29 mouse cellular contexts compared by ENCODE assay signal in the genomic region with DNA sequence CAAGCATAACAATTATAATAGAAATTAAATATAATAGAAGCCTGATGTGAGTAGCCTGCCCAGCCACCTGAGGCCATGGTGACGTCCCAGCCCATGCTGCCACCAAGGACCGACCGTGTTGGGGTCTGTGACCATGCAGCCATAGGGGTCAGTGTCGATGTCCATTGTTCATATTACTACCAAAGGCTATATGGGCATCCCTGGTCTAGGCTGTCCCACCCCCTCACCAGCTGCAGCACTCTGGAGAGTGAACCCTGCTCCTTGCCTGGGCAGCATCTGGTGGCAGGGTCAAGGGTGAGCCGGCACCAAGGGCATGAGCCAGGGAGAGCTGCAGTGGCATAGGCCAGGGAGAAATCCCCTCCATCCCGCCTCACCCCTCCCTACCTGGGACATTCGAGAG. TPM values are rescaled to one million over a fixed set of nuclear protein-coding genes. Genes with fewer than 3 reads are reported as not detected.
DNase-seq lines count a peak whose midpoint lies in the region; ATAC-seq lines count a peak whose summit lies in the region.
"Had no signal": no experiment of that assay in that cellular context is flagged by ENCODE, and none has a peak within 500 bp of the region (broad histone marks: within the 10 kb centered on the region; RNA-seq: fewer than 3 reads in every experiment).

No protein-coding gene starts in this region.

- H3K36me3 ChIP-seq in hindbrain, embryonic 12.5 days: no peaks in the 10 kb centered on the region
- H3K36me3 ChIP-seq in hindbrain, embryonic 16.5 days (ENCODE audit: control insufficient read depth, insufficient read depth, low read length): no peaks in the 10 kb centered on the region
- no peaks in the 10 kb centered on the region for H3K36me3 ChIP-seq in limb, embryonic 12.5 days
- H3K36me3 ChIP-seq in limb, embryonic 10.5 days: no peaks in the 10 kb centered on the region
- H3K36me3 ChIP-seq in midbrain, embryonic 13.5 days: no peaks in the 10 kb centered on the region
- H3K36me3 ChIP-seq in midbrain, embryonic 10.5 days: no peaks in the 10 kb centered on the region
- H3K36me3 ChIP-seq: embryonic facial prominence, embryonic 13.5 days; forebrain, embryonic 12.5 days; heart, embryonic 15.5 days; intestine, embryonic 15.5 days; kidney, embryonic 15.5 days; liver, embryonic 15.5 days; lung, embryonic 15.5 days; neural tube, embryonic 13.5 days had no signal

- H3K27me3 ChIP-seq in hindbrain, embryonic 12.5 days: no peaks in the 10 kb centered on the region
- no peaks in the 10 kb centered on the region for H3K27me3 ChIP-seq in hindbrain, embryonic 16.5 days (replicated peaks; ENCODE audit: control insufficient read depth, insufficient read depth, low read length)
- no peaks in the 10 kb centered on the region for H3K27me3 ChIP-seq in limb, embryonic 12.5 days
- no peaks in the 10 kb centered on the region for H3K27me3 ChIP-seq in limb, embryonic 10.5 days (ENCODE audit: low read depth, poor library complexity, severe bottlenecking)
- H3K27me3 ChIP-seq in midbrain, embryonic 13.5 days: no peaks in the 10 kb centered on the region
- H3K27me3 ChIP-seq in midbrain, embryonic 10.5 days (ENCODE audit: low read depth, poor library complexity, severe bottlenecking): no peaks in the 10 kb centered on the region
- H3K27me3 ChIP-seq: embryonic facial prominence, embryonic 13.5 days; forebrain, embryonic 12.5 days; heart, embryonic 15.5 days; intestine, embryonic 15.5 days; kidney, embryonic 15.5 days; liver, embryonic 15.5 days; lung, embryonic 15.5 days; neural tube, embryonic 13.5 days had no signal

- ATAC-seq in hindbrain, embryonic 12.5 days (ENCODE audit: low FRiP score): peak; percentile 29; the same call in 1 of the 2 replicates
- no peak for ATAC-seq in hindbrain, embryonic 16.5 days
- ATAC-seq in limb, embryonic 12.5 days (ENCODE audit: insufficient number of reproducible peaks, insufficient read depth, low FRiP score, low TSS enrichment, low read depth): peak; percentile 59; the same call in 1 of the 2 replicates
- ATAC-seq in midbrain, embryonic 13.5 days: peak; percentile 68
- ATAC-seq: CD4-positive, CD25-positive, alpha-beta regulatory T cell, adult 4 months; intestine, embryonic 15.5 days had no signal

- H3K4me3 ChIP-seq in hindbrain, embryonic 12.5 days: no peak overlapping the region
- no peak overlapping the region for H3K4me3 ChIP-seq in hindbrain, embryonic 16.5 days (ENCODE audit: low read length)
- H3K4me3 ChIP-seq in limb, embryonic 12.5 days (replicated peaks): no peak overlapping the region
- no peak overlapping the region for H3K4me3 ChIP-seq in limb, embryonic 10.5 days
- no peak overlapping the region for H3K4me3 ChIP-seq in midbrain, embryonic 13.5 days (replicated peaks)
- no peak overlapping the region for H3K4me3 ChIP-seq in midbrain, embryonic 10.5 days
- H3K4me3 ChIP-seq: embryonic facial prominence, embryonic 13.5 days; erythroblast, embryonic 14.5 days; forebrain, embryonic 12.5 days; heart, embryonic 15.5 days; intestine, embryonic 15.5 days; kidney, embryonic 15.5 days; layer of hippocampus, adult 2 months; left cerebral cortex, adult 2 months; liver, embryonic 15.5 days; lung, embryonic 15.5 days; neural tube, embryonic 13.5 days had no signal

- 86% methylated on average over 7 of the region's 7 CpGs for WGBS in hindbrain, embryonic 12.5 days
- WGBS in hindbrain, embryonic 16.5 days: 86% methylated on average over 7 of the region's 7 CpGs
- 84% methylated on average over 7 of the region's 7 CpGs for WGBS in limb, embryonic 12.5 days
- WGBS in limb, embryonic 10.5 days: 90% methylated on average over 7 of the region's 7 CpGs
- 93% methylated on average over 7 of the region's 7 CpGs for WGBS in midbrain, embryonic 13.5 days
- 88% methylated on average over 7 of the region's 7 CpGs for WGBS in midbrain, embryonic 10.5 days

- H3K4me2 ChIP-seq in hindbrain, embryonic 12.5 days (replicated peaks): no peak overlapping the region
- H3K4me2 ChIP-seq in hindbrain, embryonic 16.5 days (ENCODE audit: low read length): no peak overlapping the region
- no peak overlapping the region for H3K4me2 ChIP-seq in limb, embryonic 12.5 days
- no peak overlapping the region for H3K4me2 ChIP-seq in midbrain, embryonic 13.5 days (replicated peaks)
- H3K4me2 ChIP-seq: embryonic facial prominence, embryonic 13.5 days; forebrain, embryonic 12.5 days; heart, embryonic 15.5 days; hindbrain, embryonic 14.5 days; intestine, embryonic 15.5 days; kidney, embryonic 15.5 days; liver, embryonic 15.5 days; lung, embryonic 15.5 days; neural tube, embryonic 13.5 days had no signal

- H3K9ac ChIP-seq in hindbrain, embryonic 12.5 days: no peak overlapping the region
- no peak overlapping the region for H3K9ac ChIP-seq in hindbrain, embryonic 16.5 days (ENCODE audit: low read depth, low read length)
- no peak overlapping the region for H3K9ac ChIP-seq in limb, embryonic 12.5 days (replicated peaks)
- H3K9ac ChIP-seq in midbrain, embryonic 13.5 days (replicated peaks): no peak overlapping the region
- H3K9ac ChIP-seq: embryonic facial prominence, embryonic 13.5 days; forebrain, embryonic 12.5 days; heart, embryonic 15.5 days; hindbrain, embryonic 14.5 days; intestine, embryonic 15.5 days; kidney, embryonic 15.5 days; liver, embryonic 15.5 days; lung, embryonic 15.5 days; neural tube, embryonic 13.5 days had no signal

- no peaks in the 10 kb centered on the region for H3K9me3 ChIP-seq in hindbrain, embryonic 12.5 days (replicated peaks)
- no peaks in the 10 kb centered on the region for H3K9me3 ChIP-seq in hindbrain, embryonic 16.5 days (ENCODE audit: control insufficient read depth, low read length)
- H3K9me3 ChIP-seq in limb, embryonic 12.5 days: no peaks in the 10 kb centered on the region
- H3K9me3 ChIP-seq in limb, embryonic 10.5 days (replicated peaks): no peaks in the 10 kb centered on the region
- H3K9me3 ChIP-seq in midbrain, embryonic 13.5 days: no peaks in the 10 kb centered on the region
- no peaks in the 10 kb centered on the region for H3K9me3 ChIP-seq in midbrain, embryonic 10.5 days (replicated peaks)
- H3K9me3 ChIP-seq: embryonic facial prominence, embryonic 13.5 days; forebrain, embryonic 12.5 days; heart, embryonic 15.5 days; intestine, embryonic 15.5 days; kidney, embryonic 15.5 days; liver, embryonic 15.5 days; lung, embryonic 15.5 days; neural tube, embryonic 13.5 days had no signal

- H3K4me1 ChIP-seq in hindbrain, embryonic 12.5 days: no peaks in the 10 kb centered on the region
- H3K4me1 ChIP-seq in hindbrain, embryonic 16.5 days (ENCODE audit: control insufficient read depth, insufficient read depth, low read depth, low read length): no peaks in the 10 kb centered on the region
- no peaks in the 10 kb centered on the region for H3K4me1 ChIP-seq in limb, embryonic 12.5 days (replicated peaks)
- no peaks in the 10 kb centered on the region for H3K4me1 ChIP-seq in limb, embryonic 10.5 days
- no peaks in the 10 kb centered on the region for H3K4me1 ChIP-seq in midbrain, embryonic 13.5 days (replicated peaks)
- H3K4me1 ChIP-seq in midbrain, embryonic 10.5 days: peaks cover 9% of the 10 kb centered on the region; the same call in 1 of the 2 replicates
- H3K4me1 ChIP-seq: embryonic facial prominence, embryonic 13.5 days; forebrain, embryonic 12.5 days; heart, embryonic 15.5 days; intestine, embryonic 15.5 days; kidney, embryonic 15.5 days; liver, embryonic 15.5 days; lung, embryonic 15.5 days; neural tube, embryonic 13.5 days had no signal

- no peak overlapping the region for H3K27ac ChIP-seq in hindbrain, embryonic 12.5 days
- no peak overlapping the region for H3K27ac ChIP-seq in hindbrain, embryonic 16.5 days (ENCODE audit: low read depth, low read length)
- no peak overlapping the region for H3K27ac ChIP-seq in limb, embryonic 12.5 days
- H3K27ac ChIP-seq in limb, embryonic 10.5 days: no peak overlapping the region
- no peak overlapping the region for H3K27ac ChIP-seq in midbrain, embryonic 13.5 days
- no peak overlapping the region for H3K27ac ChIP-seq in midbrain, embryonic 10.5 days (replicated peaks)
- H3K27ac ChIP-seq: embryonic facial prominence, embryonic 13.5 days; forebrain, embryonic 12.5 days; heart, embryonic 15.5 days; hindbrain, embryonic 14.5 days; intestine, embryonic 15.5 days; kidney, embryonic 15.5 days; layer of hippocampus, adult 2 months; left cerebral cortex, adult 2 months; liver, embryonic 15.5 days; lung, embryonic 15.5 days; neural tube, embryonic 13.5 days had no signal

- DNase-seq in limb, embryonic 10.5 days (ENCODE audit: low spot score): no peak
- no peak for DNase-seq in midbrain, embryonic 10.5 days (ENCODE audit: low spot score)
- DNase-seq: adrenal gland, postnatal 25 days; cerebellum, adult 11-12 months; cerebellum, adult 9-11 months; embryo, embryonic 11 days; gastrocnemius, postnatal 14 days; heart, postnatal 36 days; kidney, postnatal 36 days; right cerebral cortex, postnatal 4 days; thymus, postnatal 4 days had no signal

RNA-seq across cellular contexts. Expression of a gene that starts 19.1 kb away (rescaled TPM):
- 1,103 and 1,375 TPM in 2 replicates for polyA plus RNA-seq in hindbrain, embryonic 12.5 days (2016; fragmentation: Nextera tagmentation; extraction: Ambion mirVana)
- polyA plus RNA-seq in hindbrain, embryonic 16.5 days (2015; fragmentation: Nextera tagmentation; extraction: Ambion mirVana): 877 and 882 TPM in 2 replicates
- 1,704 and 1,735 TPM in 2 replicates for polyA plus RNA-seq in limb, embryonic 12.5 days (2016; fragmentation: Nextera tagmentation; extraction: Ambion mirVana)
- polyA plus RNA-seq in limb, embryonic 10.5 days (2016; fragmentation: Nextera tagmentation; extraction: Ambion mirVana): 1,295 and 1,533 TPM in 2 replicates
- polyA plus RNA-seq in midbrain, embryonic 13.5 days (2015; fragmentation: Nextera tagmentation; extraction: Ambion mirVana): 1,365 and 1,372 TPM in 2 replicates
- polyA plus RNA-seq in midbrain, embryonic 10.5 days (2016; fragmentation: Nextera tagmentation; extraction: Ambion mirVana): 1,159 and 1,322 TPM in 2 replicates

RNA-seq across cellular contexts. Expression of a gene that starts 28.8 kb away (rescaled TPM):
- polyA plus RNA-seq in hindbrain, embryonic 12.5 days (2016; fragmentation: Nextera tagmentation; extraction: Ambion mirVana): 15.0 and 15.5 TPM in 2 replicates
- 4.7 and 5.6 TPM in 2 replicates for polyA plus RNA-seq in hindbrain, embryonic 16.5 days (2015; fragmentation: Nextera tagmentation; extraction: Ambion mirVana)
- polyA plus RNA-seq in limb, embryonic 12.5 days (2016; fragmentation: Nextera tagmentation; extraction: Ambion mirVana): 32.0 and 33.2 TPM in 2 replicates
- polyA plus RNA-seq in limb, embryonic 10.5 days (2016; fragmentation: Nextera tagmentation; extraction: Ambion mirVana): 30.6 and 31.1 TPM in 2 replicates
- polyA plus RNA-seq in midbrain, embryonic 13.5 days (2015; fragmentation: Nextera tagmentation; extraction: Ambion mirVana): 9.7 and 11.0 TPM in 2 replicates
- polyA plus RNA-seq in midbrain, embryonic 10.5 days (2016; fragmentation: Nextera tagmentation; extraction: Ambion mirVana): 33.3 and 35.8 TPM in 2 replicates

RNA-seq across cellular contexts. Expression of a gene that starts 44.0 kb away (rescaled TPM):
- polyA plus RNA-seq in hindbrain, embryonic 12.5 days (2016; fragmentation: Nextera tagmentation; extraction: Ambion mirVana): 409 and 448 TPM in 2 replicates
- polyA plus RNA-seq in hindbrain, embryonic 16.5 days (2015; fragmentation: Nextera tagmentation; extraction: Ambion mirVana): 296 and 328 TPM in 2 replicates
- polyA plus RNA-seq in limb, embryonic 12.5 days (2016; fragmentation: Nextera tagmentation; extraction: Ambion mirVana): 555 and 558 TPM in 2 replicates
- 536 and 653 TPM in 2 replicates for polyA plus RNA-seq in limb, embryonic 10.5 days (2016; fragmentation: Nextera tagmentation; extraction: Ambion mirVana)
- 369 and 374 TPM in 2 replicates for polyA plus RNA-seq in midbrain, embryonic 13.5 days (2015; fragmentation: Nextera tagmentation; extraction: Ambion mirVana)
- polyA plus RNA-seq in midbrain, embryonic 10.5 days (2016; fragmentation: Nextera tagmentation; extraction: Ambion mirVana): 467 and 542 TPM in 2 replicates

RNA-seq across cellular contexts. Expression of a gene that starts 44.1 kb away (rescaled TPM):
- polyA plus RNA-seq in hindbrain, embryonic 12.5 days (2016; fragmentation: Nextera tagmentation; extraction: Ambion mirVana): 53.2 and 60.2 TPM in 2 replicates
- 31.4 and 35.8 TPM in 2 replicates for polyA plus RNA-seq in hindbrain, embryonic 16.5 days (2015; fragmentation: Nextera tagmentation; extraction: Ambion mirVana)
- polyA plus RNA-seq in limb, embryonic 12.5 days (2016; fragmentation: Nextera tagmentation; extraction: Ambion mirVana): 48.4 and 53.0 TPM in 2 replicates
- 35.4 and 37.9 TPM in 2 replicates for polyA plus RNA-seq in limb, embryonic 10.5 days (2016; fragmentation: Nextera tagmentation; extraction: Ambion mirVana)
- polyA plus RNA-seq in midbrain, embryonic 13.5 days (2015; fragmentation: Nextera tagmentation; extraction: Ambion mirVana): 32.0 and 35.0 TPM in 2 replicates
- polyA plus RNA-seq in midbrain, embryonic 10.5 days (2016; fragmentation: Nextera tagmentation; extraction: Ambion mirVana): 32.6 and 34.3 TPM in 2 replicates

RNA-seq across cellular contexts. Expression of a gene that starts 57.1 kb away (rescaled TPM):
- 21.4 and 24.7 TPM in 2 replicates for polyA plus RNA-seq in hindbrain, embryonic 12.5 days (2016; fragmentation: Nextera tagmentation; extraction: Ambion mirVana)
- 13.6 and 15.3 TPM in 2 replicates for polyA plus RNA-seq in hindbrain, embryonic 16.5 days (2015; fragmentation: Nextera tagmentation; extraction: Ambion mirVana)
- polyA plus RNA-seq in limb, embryonic 12.5 days (2016; fragmentation: Nextera tagmentation; extraction: Ambion mirVana): 37.9 and 40.8 TPM in 2 replicates
- 54.8 and 61.0 TPM in 2 replicates for polyA plus RNA-seq in limb, embryonic 10.5 days (2016; fragmentation: Nextera tagmentation; extraction: Ambion mirVana)
- 20.7 and 24.5 TPM in 2 replicates for polyA plus RNA-seq in midbrain, embryonic 13.5 days (2015; fragmentation: Nextera tagmentation; extraction: Ambion mirVana)
- 49.8 and 57.0 TPM in 2 replicates for polyA plus RNA-seq in midbrain, embryonic 10.5 days (2016; fragmentation: Nextera tagmentation; extraction: Ambion mirVana)
- polyA plus RNA-seq: erythroblast, embryonic 14.5 days; testis, adult 2 months had no signal
